Mouse (Mus musculus): ENCODE data around the gene Caap1. TPM values are rescaled to one million over a fixed set of nuclear protein-coding genes. Genes with fewer than 3 reads are reported as not detected.

Caap1 gene
- polyA plus RNA-seq, 1 experiment from 2014 or later = 15.8 TPM

GRCm38 (mm10) chr4:94473286-94473685, 83.3 kb downstream of the Caap1 start:
- Histone ChIP-seq H3K4me1 (no peaks in the 10 kb centered on the region), H3K36me3 (no peaks in the 10 kb centered on the region), H3K9ac (replicated peaks) (no peak overlapping the region), H3K27me3 (replicated peaks) (no peaks in the 10 kb centered on the region), H3K9me3 (replicated peaks) (no peaks in the 10 kb centered on the region), H3K4me3 (replicated peaks) (no peak overlapping the region), H3K4me2 (no peak overlapping the region), H3K27ac (replicated peaks) (no peak overlapping the region)
- no peak for ATAC-seq (ENCODE audit: low FRiP score)
- 95% methylated on average over 1 of the region's 1 CpGs for WGBS

DNA sequence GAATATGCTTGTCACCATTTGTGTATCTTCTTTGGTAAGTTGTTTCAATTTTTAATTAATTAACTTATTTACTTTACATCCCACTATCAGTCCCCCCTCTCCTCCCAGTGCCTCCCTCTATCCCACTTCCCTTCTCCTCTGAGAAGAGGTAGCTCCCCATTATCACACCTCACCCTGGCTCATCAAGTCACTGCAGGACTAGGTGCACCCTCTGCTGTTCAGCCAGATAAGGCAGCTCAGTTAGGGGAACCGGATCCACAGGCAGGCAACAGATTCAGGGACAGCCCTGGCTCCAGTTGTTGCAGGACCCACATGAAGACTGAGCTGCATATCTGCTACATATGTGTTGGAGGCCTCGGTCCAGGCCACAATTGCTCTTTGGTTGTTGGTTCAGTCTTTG, 97.2 kb downstream of the Caap1 start:
- H3K36me3 ChIP-seq = peaks cover 12% of the 10 kb centered on the region
- H3K9me3 ChIP-seq (replicated peaks) = no peaks in the 10 kb centered on the region
- no peak overlapping the region for H3K27ac ChIP-seq (replicated peaks)
- H3K4me1 ChIP-seq = no peaks in the 10 kb centered on the region
- WGBS = 90% methylated on average over 2 of the region's 2 CpGs
- no peak overlapping the region for H3K9ac ChIP-seq (replicated peaks)
- no peak for ATAC-seq (ENCODE audit: low FRiP score)
- H3K27me3 ChIP-seq (replicated peaks) = no peaks in the 10 kb centered on the region
- H3K4me2 ChIP-seq = no peak overlapping the region
- H3K4me3 ChIP-seq (replicated peaks) = no peak overlapping the region

- no peak for ATAC-seq (ENCODE audit: low FRiP score)
- no peak overlapping the region for H3K4me3 ChIP-seq (replicated peaks)
- H3K9ac ChIP-seq (replicated peaks) = no peak overlapping the region
- no peaks in the 10 kb centered on the region for H3K9me3 ChIP-seq (replicated peaks)
- H3K4me1 ChIP-seq = no peaks in the 10 kb centered on the region
- H3K27me3 ChIP-seq (replicated peaks) = no peaks in the 10 kb centered on the region
- peaks cover 5% of the 10 kb centered on the region; the same call in 1 of the 2 replicates for H3K36me3 ChIP-seq
- WGBS = 88% methylated on average over 1 of the region's 1 CpGs
- H3K4me2 ChIP-seq = no peak overlapping the region
- no peak overlapping the region for H3K27ac ChIP-seq (replicated peaks)
Measured at GRCm38 (mm10) chr4:94454857-94455256, 101.7 kb downstream of the Caap1 start.

Other genes with a start within 250 kb of the Caap1 start
- gene Gm10306, start 250 bp downstream of the Caap1 start, polyA plus RNA-seq (2015; fragmentation: Nextera tagmentation; extraction: Ambion mirVana) = not detected in 2 replicates
- gene Plaa, start 46.4 kb upstream of the Caap1 start, polyA plus RNA-seq (2015; fragmentation: Nextera tagmentation; extraction: Ambion mirVana) = 66.4 and 67.4 TPM in 2 replicates
- 20.1 and 22.0 TPM in 2 replicates for gene Ift74, start 57.7 kb upstream of the Caap1 start, polyA plus RNA-seq (2015; fragmentation: Nextera tagmentation; extraction: Ambion mirVana)
- gene Lrrc19, start 93.3 kb upstream of the Caap1 start, polyA plus RNA-seq (2015; fragmentation: Nextera tagmentation; extraction: Ambion mirVana) = 0.23 and 0.26 TPM in 2 replicates
- 7.6 and 9.6 TPM in 2 replicates for gene Tek, start 182.5 kb upstream of the Caap1 start, polyA plus RNA-seq (2015; fragmentation: Nextera tagmentation; extraction: Ambion mirVana)